Mouse (Mus musculus) hindbrain, embryonic 14.5 days (tissue): ENCODE measurements around the gene Gfy. TPM values are rescaled to one million over a fixed set of nuclear protein-coding genes. Genes with fewer than 3 reads are reported as not detected.
A peak's percentile ranks its signal among the peaks of the same experiment; 100 is the strongest.

Experiments
- ATAC-seq: fragments of 200-750 bp; cut with Nextera tagmentation; 2 replicates; pipeline ENCODE4 v1.8.0; 2017; ENCODE audit warnings: moderate number of reproducible peaks, mild to moderate bottlenecking, moderate TSS enrichment, moderate library complexity; ENCODE audit not compliant: low FRiP score
- DNase-seq: peaks from one replicate; pipeline ENCODE4 v3.0.0-alpha.2; 2015; ENCODE audit warnings: low spot score
- H3K27ac ChIP-seq: fragments of 300-500 bp; sonication (generic); 2 replicates; pipeline ENCODE4 v1.5.1; 2014; ENCODE audit warnings: mild to moderate bottlenecking, moderate library complexity
- H3K27me3 ChIP-seq: fragments of 300-500 bp; sonication (generic); 2 replicates; pipeline ENCODE4 v1.6.1; 2014; ENCODE audit warnings: mild to moderate bottlenecking, low read length, mixed read lengths; ENCODE audit not compliant: control insufficient read depth, insufficient read depth
- H3K36me3 ChIP-seq: fragments of 300-500 bp; sonication (generic); replicated peaks from 2 replicates; pipeline ENCODE4 v1.6.1; 2014; ENCODE audit not compliant: control insufficient read depth, insufficient read depth
- H3K4me1 ChIP-seq: fragments of 300-500 bp; sonication (generic); replicated peaks from 2 replicates; pipeline ENCODE4 v1.6.1; 2014; ENCODE audit warnings: antibody characterized with exemption, low read length, mixed read lengths; ENCODE audit not compliant: control insufficient read depth, insufficient read depth
- H3K4me2 ChIP-seq: fragments of 300-500 bp; sonication (generic); replicated peaks from 2 replicates; pipeline ENCODE4 v1.6.1; 2014; ENCODE audit warnings: mild to moderate bottlenecking, moderate library complexity
- H3K4me3 ChIP-seq: fragments of 300-500 bp; sonication (generic); replicated peaks from 2 replicates; pipeline ENCODE4 v1.5.1; 2014; ENCODE audit warnings: mild to moderate bottlenecking, low read length
- H3K9ac ChIP-seq: fragments of 300-500 bp; sonication (generic); 2 replicates; pipeline ENCODE4 v1.6.1; 2014
- H3K9me3 ChIP-seq: fragments of 300-500 bp; sonication (generic); 2 replicates; pipeline ENCODE4 v1.6.1; 2016; ENCODE audit warnings: low read length; ENCODE audit not compliant: control insufficient read depth
- WGBS: fragments of 180-500 bp; shearing (Covaris S2); extraction: QIAGEN DNeasy Blood & Tissue Kit; methylation state at CpG from one replicate; pipeline ENCODE4 v1.1.7; 2014; 5-methylcytosine and 5-hydroxymethylcytosine counted together
- polyA plus RNA-seq: library from polyadenylated mRNA; unstranded; fragments of >200 nt; fragmentation: Nextera tagmentation; extraction: Ambion mirVana; gene quantifications from 2 replicates; pipeline ENCODE4 v1.2.1, GENCODE M21; 2014

Gfy gene
- polyA plus RNA-seq, 1 experiment from 2014 or later = not detected

GRCm38 (mm10) chr7:45212356-45212755 lies 33.0 kb upstream of the Gfy start:
- H3K4me1 ChIP-seq = peaks cover 9% of the 10 kb centered on the region
- H3K4me3 ChIP-seq = no peak overlapping the region
- H3K36me3 ChIP-seq = no peaks in the 10 kb centered on the region
- no peaks in the 10 kb centered on the region for H3K9me3 ChIP-seq
- DNase-seq (no peak), ATAC-seq (no peak)
- no peak overlapping the region for H3K4me2 ChIP-seq
- H3K27me3 ChIP-seq = peaks cover 25% of the 10 kb centered on the region
- H3K27ac ChIP-seq = no peak overlapping the region
- no peak overlapping the region for H3K9ac ChIP-seq
- WGBS = 76% methylated on average over 7 of the region's 7 CpGs

GRCm38 (mm10) chr7:45211851-45212251 lies 32.5 kb upstream of the Gfy start, which contains the start of gene Dkkl1:
TSS of gene Dkkl1 (minus strand) at chr7:45212147.
- 6% methylated on average over 17 of the region's 17 CpGs for WGBS
- DNase-seq (no peak), ATAC-seq (no peak)
- Histone ChIP-seq H3K27ac (no peak within 1 kb of the TSS), H3K9ac (no peak within 1 kb of the TSS), H3K4me1 (peaks cover 9% of the 10 kb centered on the region), H3K27me3 (peaks cover 25% of the 10 kb centered on the region), H3K9me3 (no peaks in the 10 kb centered on the region), H3K4me2 (peak within 1 kb of the TSS; percentile 24), H3K36me3 (no peaks in the 10 kb centered on the region), H3K4me3 (no peak within 1 kb of the TSS)

GRCm38 (mm10) chr7:45211070-45211469 lies 31.7 kb upstream of the Gfy start:
- Histone ChIP-seq H3K4me2 (peak overlapping the region; percentile 24; the same call in 1 of the 2 replicates), H3K9me3 (no peaks in the 10 kb centered on the region), H3K4me3 (no peak overlapping the region)

GRCm38 (mm10) chr7:45208260-45208659 lies 28.9 kb upstream of the Gfy start:
- DNase-seq (no peak), ATAC-seq (no peak)
- Histone ChIP-seq H3K9ac (no peak overlapping the region), H3K4me3 (no peak overlapping the region), H3K4me1 (no peaks in the 10 kb centered on the region), H3K4me2 (no peak overlapping the region), H3K27ac (no peak overlapping the region), H3K9me3 (no peaks in the 10 kb centered on the region), H3K27me3 (peaks cover 25% of the 10 kb centered on the region), H3K36me3 (no peaks in the 10 kb centered on the region)
- 86% methylated on average over 6 of the region's 6 CpGs for WGBS

More at GRCm38 (mm10) chr7:45211070-45211469, 31.7 kb upstream of the Gfy start:
- WGBS = 82% methylated on average over 10 of the region's 10 CpGs
- no peak for ATAC-seq
- Histone ChIP-seq H3K36me3 (no peaks in the 10 kb centered on the region), H3K4me1 (peaks cover 5% of the 10 kb centered on the region), H3K27me3 (peaks cover 25% of the 10 kb centered on the region), H3K9ac (no peak overlapping the region), H3K27ac (no peak overlapping the region)
- DNase-seq = no peak

GRCm38 (mm10) chr7:45204380-45205143 lies 25.2 kb upstream of the Gfy start, which contains the start of gene Ccdc155:
TSS of gene Ccdc155 (minus strand) at chr7:45204892.
- H3K36me3 ChIP-seq = no peaks in the 10 kb centered on the region
- ATAC-seq (peak; percentile 97), DNase-seq (peak; percentile 97)
- peak within 1 kb of the TSS; percentile 82 for H3K27ac ChIP-seq
- H3K9me3 ChIP-seq = no peaks in the 10 kb centered on the region
- peak within 1 kb of the TSS; percentile 62 for H3K9ac ChIP-seq
- H3K4me1 ChIP-seq = no peaks in the 10 kb centered on the region
- H3K4me3 ChIP-seq = peak within 1 kb of the TSS; percentile 42
- H3K27me3 ChIP-seq = no peaks in the 10 kb centered on the region
- WGBS = 10% methylated on average over 44 of the region's 44 CpGs
- peak within 1 kb of the TSS; percentile 52 for H3K4me2 ChIP-seq

GRCm38 (mm10) chr7:45202654-45203053 lies 23.3 kb upstream of the Gfy start:
- no peaks in the 10 kb centered on the region for H3K27me3 ChIP-seq
- H3K36me3 ChIP-seq = no peaks in the 10 kb centered on the region
- H3K4me3 ChIP-seq = no peak overlapping the region
- no peak overlapping the region for H3K27ac ChIP-seq
- no peak overlapping the region for H3K9ac ChIP-seq
- 71% methylated on average over 10 of the region's 10 CpGs for WGBS
- no peak for ATAC-seq
- no peak overlapping the region for H3K4me2 ChIP-seq
- H3K4me1 ChIP-seq = no peaks in the 10 kb centered on the region
- no peaks in the 10 kb centered on the region for H3K9me3 ChIP-seq
- DNase-seq = no peak

- Histone ChIP-seq H3K9me3 (no peaks in the 10 kb centered on the region), H3K36me3 (no peaks in the 10 kb centered on the region), H3K27me3 (no peaks in the 10 kb centered on the region), H3K4me1 (no peaks in the 10 kb centered on the region), H3K4me2 (no peak overlapping the region), H3K9ac (no peak overlapping the region), H3K27ac (no peak overlapping the region), H3K4me3 (no peak overlapping the region)
- ATAC-seq (no peak), DNase-seq (no peak)
- 85% methylated on average over 11 of the region's 11 CpGs for WGBS
These were observed 19.6 kb upstream of the Gfy start for GRCm38 (mm10) chr7:45198961-45199360.

GRCm38 (mm10) chr7:45198435-45198834 lies 19.1 kb upstream of the Gfy start:
- peak overlapping the region; percentile 6; the same call in 1 of the 2 replicates for H3K9ac ChIP-seq

GRCm38 (mm10) chr7:45196994-45197393 lies 17.6 kb upstream of the Gfy start:
- H3K9me3 ChIP-seq = no peaks in the 10 kb centered on the region
- no peaks in the 10 kb centered on the region for H3K4me1 ChIP-seq
- ATAC-seq (no peak), DNase-seq (no peak)
- no peak overlapping the region for H3K27ac ChIP-seq
- no peak overlapping the region for H3K4me3 ChIP-seq
- no peak overlapping the region for H3K4me2 ChIP-seq
- no peak overlapping the region for H3K9ac ChIP-seq
- H3K27me3 ChIP-seq = no peaks in the 10 kb centered on the region
- WGBS = 75% methylated on average over 5 of the region's 5 CpGs
- no peaks in the 10 kb centered on the region for H3K36me3 ChIP-seq

More at GRCm38 (mm10) chr7:45198435-45198834, 19.1 kb upstream of the Gfy start:
- 15% methylated on average over 5 of the region's 5 CpGs for WGBS
- Histone ChIP-seq H3K36me3 (no peaks in the 10 kb centered on the region), H3K4me2 (no peak overlapping the region), H3K9me3 (no peaks in the 10 kb centered on the region), H3K4me1 (no peaks in the 10 kb centered on the region), H3K4me3 (no peak overlapping the region), H3K27ac (no peak overlapping the region), H3K27me3 (no peaks in the 10 kb centered on the region)
- DNase-seq (peak; percentile 78), ATAC-seq (peak; percentile 63; the same call in 1 of the 2 replicates)
